Mouse (Mus musculus): ENCODE measurements at regions not wholly inside any gene's neighbourhood (a gene's known extent, or its start where the extent isn't known, plus 50 kb on each side); places are given as distances from the start of the nearest gene placed in this dataset.

DNA sequence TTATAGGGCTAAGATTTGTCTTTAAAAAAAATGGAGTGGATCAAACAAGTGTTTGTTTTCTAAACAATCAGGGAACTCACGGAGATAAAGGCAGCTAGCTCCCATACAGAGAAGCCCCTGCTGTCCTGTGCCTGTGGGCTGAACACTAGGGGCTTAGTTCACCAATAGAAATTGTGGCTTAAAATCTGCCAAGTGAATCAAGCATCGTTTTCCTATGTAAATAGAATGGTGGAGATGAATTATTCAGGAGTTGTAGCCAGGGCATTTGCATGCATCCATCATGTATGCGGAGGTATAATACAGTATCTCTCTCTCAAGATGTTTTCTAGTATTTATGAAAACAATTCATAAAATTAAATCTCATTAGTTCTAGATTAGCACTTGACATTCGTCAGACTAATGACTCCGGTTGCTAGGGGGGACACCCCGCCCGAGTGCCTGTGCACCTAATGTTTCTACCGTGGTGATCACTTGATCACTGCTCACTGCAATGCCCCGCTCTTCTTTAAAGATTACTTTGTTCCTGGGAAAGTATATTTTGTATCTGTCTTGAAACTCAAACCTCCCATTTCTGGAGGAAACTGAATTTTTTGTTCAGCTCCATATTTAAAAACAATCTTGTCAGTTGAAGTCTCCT, 469.1 kb downstream of the Glrx3 start:
- Histone ChIP-seq H3K9ac (ENCODE audit: control insufficient read depth, low read depth, low read length, poor library complexity, severe bottlenecking) (no peak overlapping the region), H3K4me3 (ENCODE audit: control insufficient read depth in 1 of 2, insufficient read depth in 1 of 2, low read depth in 2 of 2, low read length in 2 of 2) (no peak overlapping the region), H3K4me1 (ENCODE audit: control insufficient read depth in 1 of 2, insufficient read depth in 2 of 2, low read length in 2 of 2) (no peaks in the 10 kb centered on the region), H3K79me2 (ENCODE audit: control insufficient read depth, insufficient read depth, low read length, poor library complexity) (no peaks in the 10 kb centered on the region), H3K36me3 (ENCODE audit: control insufficient read depth in 1 of 2, insufficient read depth in 2 of 2, low read length in 2 of 2) (no peaks in the 10 kb centered on the region), H3K9me3 (replicated peaks; ENCODE audit: insufficient read depth, low read length) (no peaks in the 10 kb centered on the region), H3K27me3 (ENCODE audit: control insufficient read depth in 1 of 2, insufficient read depth in 2 of 2, low read length in 2 of 2) (no peaks in the 10 kb centered on the region), H3K27ac (ENCODE audit: control insufficient read depth, low read depth, low read length) (no peak overlapping the region)
- TF ChIP-seq CHD2 (IDR thresholded peaks at IDR 0.05; ENCODE audit: low read length) (no peak), GABPA (IDR thresholded peaks at IDR 0.05; ENCODE audit: low read depth, low read length) (no peak), GATA1 (IDR thresholded peaks at IDR 0.05; ENCODE audit: low read depth, low read length) (no peak), MXI1 (IDR thresholded peaks at IDR 0.05; ENCODE audit: low read depth, low read length) (no peak), RCOR1 (IDR thresholded peaks at IDR 0.05; ENCODE audit: low read depth, low read length) (no peak), MYB (IDR thresholded peaks at IDR 0.05; ENCODE audit: low read depth, low read length) (no peak), NRF1 (IDR thresholded peaks at IDR 0.05; ENCODE audit: insufficient read depth, low read depth, low read length, poor library complexity, severe bottlenecking) (no peak), TBP (IDR thresholded peaks at IDR 0.05; ENCODE audit: low read depth, low read length) (no peak), EP300 (IDR thresholded peaks at IDR 0.05; ENCODE audit: low read depth in 1 of 2, low read length in 2 of 2) (no peak), POLR2A (IDR thresholded peaks at IDR 0.05; ENCODE audit: control insufficient read depth in 1 of 2, insufficient read depth in 1 of 2, low read depth in 1 of 2, low read length in 2 of 2, poor library complexity in 1 of 2) (no peak), POLR2AphosphoS2 (IDR thresholded peaks at IDR 0.05; ENCODE audit: low read length) (no peak), USF2 (IDR thresholded peaks at IDR 0.05; ENCODE audit: borderline replicate concordance in 1 of 2, insufficient read depth in 1 of 2, low read depth in 1 of 2, low read length in 2 of 2) (no peak), BHLHE40 (IDR thresholded peaks at IDR 0.05; ENCODE audit: borderline replicate concordance, low read depth, low read length) (no peak), USF1 (IDR thresholded peaks at IDR 0.05; ENCODE audit: low read depth, low read length) (no peak), ZNF384 (IDR thresholded peaks at IDR 0.05; ENCODE audit: low read depth, low read length) (no peak), JUND (IDR thresholded peaks at IDR 0.05; ENCODE audit: low read depth, low read length) (no peak), NELFE (IDR thresholded peaks at IDR 0.05; ENCODE audit: low read depth, low read length) (no peak), ZC3H11A (IDR thresholded peaks at IDR 0.05; ENCODE audit: low read depth, low read length) (no peak), SIN3A (IDR thresholded peaks at IDR 0.05; ENCODE audit: low read length) (no peak), KAT2A (conservative IDR thresholded peaks at IDR 0.05; ENCODE audit: low read depth, low read length) (no peak)
- DNase-seq (ENCODE audit: low read depth, low spot score) = no peak

DNA sequence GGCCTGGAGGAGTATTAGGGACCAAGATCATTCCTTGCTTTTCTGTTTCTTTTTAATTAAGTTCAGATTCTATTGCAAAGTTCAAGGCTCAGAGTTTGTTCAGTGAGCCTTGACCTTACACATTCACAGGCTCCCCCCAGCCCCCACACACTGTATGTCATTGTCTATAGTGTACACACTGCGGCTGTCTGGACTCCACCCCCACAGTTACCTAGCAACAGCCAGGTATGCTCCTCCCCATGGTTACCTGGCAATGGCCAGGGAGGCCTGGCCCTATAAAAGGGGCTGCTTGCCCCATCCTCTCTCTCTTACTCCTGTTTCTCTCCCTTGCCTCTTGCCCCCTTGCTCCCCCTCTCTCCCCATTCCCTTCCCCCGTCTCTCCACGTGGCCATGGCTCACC, 472.0 kb downstream of the Glrx3 start:
- no peaks in the 10 kb centered on the region for H3K79me2 ChIP-seq (ENCODE audit: control insufficient read depth, insufficient read depth, low read length, poor library complexity)
- H3K36me3 ChIP-seq (ENCODE audit: control insufficient read depth in 1 of 2, insufficient read depth in 2 of 2, low read length in 2 of 2) = no peaks in the 10 kb centered on the region
- no peaks in the 10 kb centered on the region for H3K9me3 ChIP-seq (replicated peaks; ENCODE audit: insufficient read depth, low read length)
- H3K27ac ChIP-seq (ENCODE audit: control insufficient read depth, low read depth, low read length) = no peak overlapping the region
- no peak overlapping the region for H3K4me3 ChIP-seq (ENCODE audit: control insufficient read depth in 1 of 2, insufficient read depth in 1 of 2, low read depth in 2 of 2, low read length in 2 of 2)
- TF ChIP-seq ZMIZ1 (IDR thresholded peaks at IDR 0.05; ENCODE audit: low read depth, low read length) (no peak), POLR2AphosphoS2 (IDR thresholded peaks at IDR 0.05; ENCODE audit: low read length) (no peak), ZNF384 (IDR thresholded peaks at IDR 0.05; ENCODE audit: low read depth, low read length) (no peak), KAT2A (conservative IDR thresholded peaks at IDR 0.05; ENCODE audit: low read depth, low read length) (no peak), CTCF (IDR thresholded peaks at IDR 0.05 in 2 of 3, conservative IDR thresholded peaks at IDR 0.05 in 1 of 3; ENCODE audit: control insufficient read depth in 1 of 3, insufficient read depth in 1 of 3, low read depth in 2 of 3, low read length in 3 of 3, poor library complexity in 1 of 3, severe bottlenecking in 1 of 3) (no peak)
- no peaks in the 10 kb centered on the region for H3K4me1 ChIP-seq (ENCODE audit: control insufficient read depth in 1 of 2, insufficient read depth in 2 of 2, low read length in 2 of 2)
- H3K27me3 ChIP-seq (ENCODE audit: control insufficient read depth in 1 of 2, insufficient read depth in 2 of 2, low read length in 2 of 2) = no peaks in the 10 kb centered on the region
- DNase-seq (ENCODE audit: low read depth, low spot score) = no peak
- H3K9ac ChIP-seq (ENCODE audit: control insufficient read depth, low read depth, low read length, poor library complexity, severe bottlenecking) = no peak overlapping the region
